Mouse (Mus musculus) liver, adult 2 months (tissue): Measurements from ENCODE around the gene Ptpn11.

Experiments used
- CTCF ChIP-seq: fragments of 200-500 bp; IDR thresholded peaks from 2 replicates; pipeline ENCODE4 v1.5.1; 2011; ENCODE audit warnings: low read depth, low read length, control low read depth
- POLR2A ChIP-seq: fragments of 200-500 bp; IDR thresholded peaks from 2 replicates; pipeline ENCODE4 v1.6.1; 2011; ENCODE audit warnings: low read length, control low read depth; ENCODE audit not compliant: insufficient read depth; ENCODE audit errors: extremely low read depth

DNA sequence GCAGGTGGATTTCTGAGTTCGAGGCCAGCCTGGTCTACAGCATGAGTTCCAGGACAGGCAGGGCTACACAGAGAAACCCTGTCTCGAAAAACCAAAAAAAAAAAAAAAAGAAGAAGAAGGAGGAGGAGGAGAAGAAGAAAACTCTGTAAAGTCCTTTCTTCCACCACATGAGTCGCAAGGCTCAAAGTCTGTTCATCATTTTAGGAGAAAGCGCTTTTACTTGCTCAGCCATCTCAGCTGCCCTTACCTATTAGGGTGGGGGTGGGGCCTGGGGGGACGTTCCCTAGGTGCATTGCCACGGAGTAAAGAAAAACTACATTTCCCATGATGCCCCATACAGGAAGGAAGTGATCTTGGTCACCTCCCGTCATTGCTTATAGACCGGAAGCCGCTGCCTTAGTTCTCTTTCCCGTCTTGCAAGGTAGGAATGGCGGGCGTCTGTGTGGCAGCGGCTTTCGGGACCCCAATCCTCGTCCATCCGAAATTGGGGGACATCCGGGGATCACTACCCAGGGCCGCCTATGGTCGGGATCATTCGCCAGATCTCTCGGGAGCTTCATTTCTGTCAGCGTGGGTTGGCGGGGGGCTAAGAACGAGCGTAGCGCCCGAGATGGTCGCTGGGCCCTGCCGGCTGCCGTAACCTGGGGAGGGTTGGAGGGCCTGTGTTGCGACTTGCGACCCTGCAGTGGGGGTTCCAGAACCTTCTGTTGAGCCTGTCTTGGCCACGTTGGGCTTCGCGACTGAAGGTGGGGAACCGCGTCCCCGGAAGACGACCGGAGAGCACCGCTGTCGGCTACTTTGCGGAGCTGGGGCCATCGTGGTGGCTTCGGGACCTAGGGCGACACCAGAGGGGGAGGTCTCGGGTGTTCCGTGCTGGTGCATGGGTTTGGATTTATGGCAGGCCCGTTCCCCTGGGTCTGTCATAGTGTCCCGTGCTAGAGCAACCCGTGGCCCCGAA, 13.2 kb upstream of the Ptpn11 start, which contains the start of gene Rpl6:
- no peak for TF ChIP-seq CTCF
- peak; percentile 72 for TF ChIP-seq POLR2A
